Mouse (Mus musculus): Measurements from ENCODE around the gene Ly75.

Ly75 gene

GRCm38 (mm10) chr2:60382858-60383669 is at the start of gene Ly75:
TSS of gene Ly75 (minus strand) at chr2:60383303.
- peak; percentile 93 for DNase-seq (ENCODE audit: low read depth, low spot score)

GRCm38 (mm10) chr2:60430315-60431021 is 47.4 kb upstream of the Ly75 start:
- DNase-seq (ENCODE audit: low read depth, low spot score): no peak

- peak; percentile 77 for DNase-seq (ENCODE audit: low read depth, low spot score)
Observed at GRCm38 (mm10) chr2:60418075-60418474, 35.0 kb upstream of the Ly75 start.

- no peak for DNase-seq (ENCODE audit: low read depth, low spot score)
Observed at GRCm38 (mm10) chr2:60414334-60414733, 31.2 kb upstream of the Ly75 start.

GRCm38 (mm10) chr2:60413006-60413650 is 30.0 kb upstream of the Ly75 start:
- no peak for DNase-seq (ENCODE audit: low read depth, low spot score)

- DNase-seq (ENCODE audit: low read depth, low spot score): no peak
Observed at GRCm38 (mm10) chr2:60411181-60411580, 28.1 kb upstream of the Ly75 start.

- no peak for DNase-seq (ENCODE audit: low read depth, low spot score)
Observed at GRCm38 (mm10) chr2:60409989-60410763, 27.1 kb upstream of the Ly75 start.

GRCm38 (mm10) chr2:60409194-60409593 is 26.1 kb upstream of the Ly75 start:
- DNase-seq (ENCODE audit: low read depth, low spot score): no peak

- no peak for DNase-seq (ENCODE audit: low read depth, low spot score)
Observed at GRCm38 (mm10) chr2:60407387-60407786, 24.3 kb upstream of the Ly75 start.

- no peak for DNase-seq (ENCODE audit: low read depth, low spot score)
Observed at GRCm38 (mm10) chr2:60405431-60405830, 22.3 kb upstream of the Ly75 start.

GRCm38 (mm10) chr2:60404763-60405162 is 21.7 kb upstream of the Ly75 start:
- DNase-seq (ENCODE audit: low read depth, low spot score): no peak

GRCm38 (mm10) chr2:60401694-60402093 is 18.6 kb upstream of the Ly75 start:
- no peak for DNase-seq (ENCODE audit: low read depth, low spot score)

- no peak for DNase-seq (ENCODE audit: low read depth, low spot score)
Observed at GRCm38 (mm10) chr2:60393786-60394185, 10.7 kb upstream of the Ly75 start.

GRCm38 (mm10) chr2:60392286-60392685 is 9.2 kb upstream of the Ly75 start:
- no peak for DNase-seq (ENCODE audit: low read depth, low spot score)

- no peak for DNase-seq (ENCODE audit: low read depth, low spot score)
Observed at GRCm38 (mm10) chr2:60387363-60387762, 4.3 kb upstream of the Ly75 start.

GRCm38 (mm10) chr2:60386835-60387234 is 3.7 kb upstream of the Ly75 start:
- no peak for DNase-seq (ENCODE audit: low read depth, low spot score)

- DNase-seq (ENCODE audit: low read depth, low spot score): peak; percentile 7
Observed at GRCm38 (mm10) chr2:60384763-60385085, 1.6 kb upstream of the Ly75 start.

- DNase-seq (ENCODE audit: low read depth, low spot score): peak; percentile 8
Observed at GRCm38 (mm10) chr2:60384083-60384762, 1.1 kb upstream of the Ly75 start.

- DNase-seq (ENCODE audit: low read depth, low spot score): peak; percentile 72
Observed at GRCm38 (mm10) chr2:60382346-60382745, 757 bp downstream of the Ly75 start.

GRCm38 (mm10) chr2:60377260-60377659 is 5.8 kb downstream of the Ly75 start:
- DNase-seq (ENCODE audit: low read depth, low spot score): no peak

GRCm38 (mm10) chr2:60375608-60376107 is 7.4 kb downstream of the Ly75 start:
- no peak for DNase-seq (ENCODE audit: low read depth, low spot score)

Measured in CD4-positive, CD25-positive, alpha-beta regulatory T cell, adult 2 months (primary cell).